Mouse (Mus musculus) stomach, postnatal 0 days (tissue): ENCODE results near the gene Ntan1. TPM values are rescaled to one million over a fixed set of nuclear protein-coding genes. Genes with fewer than 3 reads are reported as not detected.

Experiments used
- ATAC-seq: fragments of 200-750 bp; cut with Nextera tagmentation; 2 replicates; pipeline ENCODE4 v1.8.0; 2017; ENCODE audit not compliant: low FRiP score, low TSS enrichment
- DNase-seq: peaks from one replicate; pipeline ENCODE4 v3.0.0-alpha.2; 2016; ENCODE audit warnings: low spot score
- H3K27ac ChIP-seq: fragments of 300-500 bp; sonication (generic); replicated peaks from 2 replicates; pipeline ENCODE4 v1.5.1; 2014; ENCODE audit warnings: mild to moderate bottlenecking, control low read depth
- H3K27me3 ChIP-seq: fragments of 300-500 bp; sonication (generic); 2 replicates; pipeline ENCODE4 v1.6.1; 2014; ENCODE audit warnings: low read length; ENCODE audit not compliant: control insufficient read depth, insufficient read depth
- H3K36me3 ChIP-seq: fragments of 300-500 bp; sonication (generic); 2 replicates; pipeline ENCODE4 v1.6.1; 2014; ENCODE audit warnings: low read length, mixed read lengths; ENCODE audit not compliant: control insufficient read depth, insufficient read depth
- H3K4me1 ChIP-seq: fragments of 300-500 bp; sonication (generic); replicated peaks from 2 replicates; pipeline ENCODE4 v1.6.1; 2014; ENCODE audit warnings: antibody characterized with exemption; ENCODE audit not compliant: control insufficient read depth, insufficient read depth
- H3K4me2 ChIP-seq: fragments of 300-500 bp; sonication (generic); replicated peaks from 2 replicates; pipeline ENCODE4 v1.6.1; 2014; ENCODE audit warnings: low read depth, mild to moderate bottlenecking, control low read depth, moderate library complexity
- H3K4me3 ChIP-seq: fragments of 300-500 bp; sonication (generic); 2 replicates; pipeline ENCODE4 v1.5.1; 2014; ENCODE audit warnings: low read depth, low read length, control low read depth
- H3K9ac ChIP-seq: fragments of 300-500 bp; sonication (generic); 2 replicates; pipeline ENCODE4 v1.6.1; 2014; ENCODE audit warnings: mild to moderate bottlenecking, low read length, control low read depth, mixed read lengths
- H3K9me3 ChIP-seq: fragments of 300-500 bp; sonication (generic); 2 replicates; pipeline ENCODE4 v1.6.1; 2016; ENCODE audit warnings: low read length; ENCODE audit not compliant: control insufficient read depth
- CTCF ChIP-seq: IDR thresholded peaks from 2 replicates; pipeline ENCODE4 v1.5.1; 2016; ENCODE audit warnings: antibody characterized with exemption, low read depth, mild to moderate bottlenecking, moderate library complexity
- EP300 ChIP-seq: optimal IDR thresholded peaks from 2 replicates; pipeline ENCODE3; 2016; ENCODE audit warnings: antibody characterized with exemption
- WGBS: fragments of 180-500 bp; shearing (Covaris S2); extraction: QIAGEN DNeasy Blood & Tissue Kit; methylation state at CpG from one replicate; pipeline ENCODE4 v1.1.7; 2014; 5-methylcytosine and 5-hydroxymethylcytosine counted together
- polyA plus RNA-seq: library from polyadenylated mRNA; unstranded; fragments of >200 nt; fragmentation: Nextera tagmentation; extraction: Ambion mirVana; gene quantifications from 2 replicates; pipeline ENCODE4 v1.2.1, GENCODE M21; 2015

Ntan1 gene
- polyA plus RNA-seq, 1 experiment from 2014 or later: 124 TPM

DNA sequence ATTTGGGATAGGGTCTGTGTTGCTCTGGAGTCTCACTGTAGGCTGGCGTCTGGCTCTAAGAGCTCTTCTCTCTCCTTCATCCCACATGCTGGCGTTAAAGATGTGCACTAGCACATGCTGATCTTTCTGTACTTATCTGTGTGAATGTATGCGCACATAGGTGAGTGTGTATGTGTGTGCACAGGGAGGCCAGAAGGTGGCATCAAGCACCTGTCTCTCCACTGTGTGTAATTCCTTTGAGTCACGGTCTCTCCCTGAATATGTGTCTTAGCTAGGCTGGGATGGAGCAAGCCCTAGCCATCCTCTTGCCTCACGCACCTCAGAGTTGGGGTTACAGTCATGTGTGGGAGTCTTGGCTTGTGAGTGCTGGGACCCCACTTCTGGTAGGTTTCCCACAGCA is 2.1 kb downstream of the Ntan1 start:
- no peak for DNase-seq
- TF ChIP-seq EP300: no peak
- TF ChIP-seq CTCF: peak; percentile 38
- Histone ChIP-seq H3K4me2 (peak overlapping the region; percentile 82), H3K4me1 (0 out of 2 replicates have a peak, but pooled peaks cover 6% of the 10 kb centered on the region), H3K36me3 (no peaks in the 10 kb centered on the region), H3K9ac (no peak overlapping the region), H3K9me3 (no peaks in the 10 kb centered on the region), H3K27me3 (no peaks in the 10 kb centered on the region), H3K4me3 (no peak overlapping the region), H3K27ac (no peak overlapping the region)
- 97% methylated on average over 5 of the region's 5 CpGs for WGBS
- ATAC-seq: no peak

DNA sequence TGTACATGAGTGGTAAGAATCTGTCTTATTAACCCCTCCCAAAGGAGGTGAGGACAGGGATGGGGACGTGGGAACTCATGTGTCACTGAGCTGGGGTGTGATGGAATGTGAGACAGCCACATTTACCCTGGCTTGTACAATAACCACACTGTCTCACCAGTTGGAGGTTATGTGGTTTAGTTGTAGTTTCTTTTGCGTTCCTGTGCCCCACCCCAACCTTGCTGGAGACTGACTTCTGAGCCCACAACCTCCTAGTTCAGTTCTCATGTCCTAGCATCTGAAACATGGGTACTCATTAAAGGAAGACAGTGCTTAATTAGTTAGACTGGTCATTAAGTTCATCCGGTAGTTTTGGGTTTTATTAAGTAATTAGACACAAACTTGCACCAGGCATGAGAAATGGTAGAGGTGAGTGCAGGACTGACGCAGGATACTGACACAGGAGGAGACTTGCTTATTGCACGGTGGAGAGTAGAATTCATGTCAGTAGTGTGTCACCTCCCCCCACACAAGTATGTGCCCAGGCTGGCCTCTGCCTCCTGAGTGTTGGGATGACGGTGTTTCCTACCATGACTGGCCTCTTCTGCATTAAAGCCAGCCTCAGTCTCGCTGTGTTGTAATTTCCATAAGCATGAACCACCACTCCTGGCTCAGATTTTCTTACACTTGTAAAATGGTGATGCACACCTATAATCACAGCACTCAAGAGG is 7.3 kb downstream of the Ntan1 start:
- H3K9me3 ChIP-seq: no peaks in the 10 kb centered on the region
- H3K36me3 ChIP-seq: peaks cover 16% of the 10 kb centered on the region
- no peak overlapping the region for H3K4me2 ChIP-seq
- TF ChIP-seq CTCF: no peak
- no peak for TF ChIP-seq EP300
- peak; percentile 32; the same call in 1 of the 2 replicates for ATAC-seq
- H3K27me3 ChIP-seq: no peaks in the 10 kb centered on the region
- no peaks in the 10 kb centered on the region for H3K4me1 ChIP-seq
- no peak overlapping the region for H3K27ac ChIP-seq
- no peak overlapping the region for H3K9ac ChIP-seq
- WGBS: 64% methylated on average over 7 of the region's 7 CpGs
- DNase-seq: no peak
- H3K4me3 ChIP-seq: no peak overlapping the region

- H3K9ac ChIP-seq: no peak overlapping the region
- no peaks in the 10 kb centered on the region for H3K9me3 ChIP-seq
- no peaks in the 10 kb centered on the region for H3K27me3 ChIP-seq
- no peaks in the 10 kb centered on the region for H3K4me1 ChIP-seq
- H3K36me3 ChIP-seq: peaks cover 19% of the 10 kb centered on the region
- no peak overlapping the region for H3K4me3 ChIP-seq
- H3K4me2 ChIP-seq: no peak overlapping the region
- no peak overlapping the region for H3K27ac ChIP-seq
- ATAC-seq (no peak), DNase-seq (no peak)
- TF ChIP-seq CTCF: no peak
- TF ChIP-seq EP300: no peak
- WGBS: 80% methylated on average over 4 of the region's 4 CpGs
Measured at GRCm38 (mm10) chr16:13826511-13826910, 7.9 kb downstream of the Ntan1 start.

DNA sequence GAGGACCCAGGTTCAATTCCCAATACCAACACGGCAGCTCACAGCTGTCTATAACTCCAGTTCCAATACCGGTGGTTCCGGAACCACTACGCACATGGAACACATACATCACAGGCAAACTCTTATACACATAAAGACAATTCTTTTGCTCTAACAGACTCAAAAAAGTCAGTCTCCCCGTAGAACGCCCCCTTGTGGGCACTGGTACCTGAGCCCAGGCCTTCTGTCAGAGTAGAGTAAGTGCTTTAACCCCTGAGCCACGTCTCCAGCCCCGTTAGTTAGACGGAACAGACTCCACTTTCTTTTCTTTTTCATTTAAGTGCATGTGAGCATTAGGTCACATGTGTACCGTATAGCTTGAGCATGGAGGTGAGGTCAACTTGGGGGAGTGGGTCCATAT is 11.8 kb downstream of the Ntan1 start:
- H3K9me3 ChIP-seq: no peaks in the 10 kb centered on the region
- H3K4me3 ChIP-seq: no peak overlapping the region
- 92% methylated on average over 10 of the region's 10 CpGs for WGBS
- peak; percentile 29 for TF ChIP-seq CTCF
- no peak for TF ChIP-seq EP300
- no peaks in the 10 kb centered on the region for H3K4me1 ChIP-seq
- H3K27me3 ChIP-seq: no peaks in the 10 kb centered on the region
- ATAC-seq (no peak), DNase-seq (no peak)
- H3K36me3 ChIP-seq: peaks cover 36% of the 10 kb centered on the region
- H3K9ac ChIP-seq: no peak overlapping the region
- no peak overlapping the region for H3K4me2 ChIP-seq
- no peak overlapping the region for H3K27ac ChIP-seq

DNA sequence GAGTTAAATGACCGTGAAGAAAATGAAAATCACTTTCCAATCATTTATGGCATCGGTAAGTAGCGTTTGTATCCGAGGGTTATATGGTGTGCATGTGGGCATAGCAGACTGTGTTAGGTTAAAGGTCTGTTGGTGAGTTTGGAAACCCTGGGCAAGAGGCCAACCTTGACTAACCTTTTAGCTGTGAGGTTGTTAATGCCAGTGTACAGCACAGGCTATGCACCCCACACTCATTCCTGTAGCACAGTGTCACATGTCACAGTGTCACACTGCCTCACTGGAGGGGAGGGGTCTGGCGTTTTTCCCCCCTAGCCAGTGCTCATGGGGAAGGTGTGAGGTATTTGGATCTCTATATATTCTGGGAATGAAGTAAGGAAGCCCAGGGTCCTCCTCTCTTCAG is 13.0 kb downstream of the Ntan1 start:
- no peak overlapping the region for H3K4me2 ChIP-seq
- no peak for TF ChIP-seq CTCF
- no peak for TF ChIP-seq EP300
- 90% methylated on average over 5 of the region's 5 CpGs for WGBS
- H3K36me3 ChIP-seq: peaks cover 44% of the 10 kb centered on the region
- no peak overlapping the region for H3K27ac ChIP-seq
- H3K27me3 ChIP-seq: no peaks in the 10 kb centered on the region
- H3K4me3 ChIP-seq: no peak overlapping the region
- DNase-seq (no peak), ATAC-seq (peak; percentile 30)
- H3K9me3 ChIP-seq: no peaks in the 10 kb centered on the region
- H3K9ac ChIP-seq: no peak overlapping the region
- H3K4me1 ChIP-seq: no peaks in the 10 kb centered on the region

- H3K4me3 ChIP-seq: no peak overlapping the region
- ATAC-seq (no peak), DNase-seq (no peak)
- H3K9me3 ChIP-seq: no peaks in the 10 kb centered on the region
- 93% methylated on average over 5 of the region's 5 CpGs for WGBS
- H3K4me2 ChIP-seq: no peak overlapping the region
- no peak overlapping the region for H3K9ac ChIP-seq
- H3K27ac ChIP-seq: no peak overlapping the region
- TF ChIP-seq CTCF: no peak
- TF ChIP-seq EP300: no peak
- no peaks in the 10 kb centered on the region for H3K27me3 ChIP-seq
- peaks cover 44% of the 10 kb centered on the region for H3K36me3 ChIP-seq
- H3K4me1 ChIP-seq: no peaks in the 10 kb centered on the region
Measured at GRCm38 (mm10) chr16:13834382-13834781, 15.7 kb downstream of the Ntan1 start.
